Mouse (Mus musculus) spleen, postnatal 4 days (tissue): ENCODE measurements around the gene 2900011O08Rik.
"Not testable (repeated sequence)": the region's sequence is repeated elsewhere in the genome, so short reads cannot be mapped to it uniquely, and the experiment has no call there.

Experiments
- DNase-seq, 2 experiments: peaks; one replicate each; pipeline ENCODE4 v3.0.0; 2022; ENCODE audit warnings: low spot score in 2 of 2

The 2900011O08Rik gene

DNA sequence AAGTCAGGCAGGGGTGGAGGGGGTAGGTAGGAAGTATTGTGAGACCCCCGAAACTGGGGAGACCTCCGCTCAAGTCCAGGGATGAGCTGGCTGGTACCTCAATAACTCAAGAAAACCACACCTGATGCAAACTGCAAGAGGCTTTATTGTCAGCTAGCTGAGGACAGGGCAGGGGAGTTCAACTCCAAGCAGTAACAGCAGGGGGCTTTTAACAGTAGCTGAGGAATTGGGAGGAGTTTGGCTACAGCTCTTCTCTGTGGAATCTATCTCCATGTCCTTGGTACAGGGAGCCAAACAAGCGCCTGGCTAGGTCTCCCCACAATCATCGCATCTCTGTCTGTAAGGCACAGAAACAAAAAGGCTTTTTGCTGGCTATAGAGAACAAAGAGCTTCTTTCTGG is 80.2 kb downstream of the 2900011O08Rik start:
- DNase-seq, result not testable (repeated sequence)

DNA sequence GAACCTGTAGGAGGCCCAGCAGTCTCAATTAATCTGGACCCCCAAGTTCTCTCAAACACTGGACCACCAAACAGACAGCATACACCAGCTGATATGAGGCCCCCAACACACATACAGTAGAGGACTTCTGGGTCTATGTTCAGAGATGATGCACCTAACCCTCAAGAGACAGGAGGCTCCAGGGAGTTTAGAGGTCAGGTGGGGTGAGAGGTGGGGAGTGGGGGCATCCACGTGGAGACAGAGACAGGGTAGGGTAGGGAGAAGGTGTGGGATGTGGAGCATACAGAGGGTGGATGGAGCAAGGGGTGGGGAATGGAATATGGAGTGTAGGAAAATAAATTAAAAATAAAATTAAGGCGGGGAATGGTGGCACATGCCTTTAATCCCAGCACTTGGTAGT is 82.3 kb downstream of the 2900011O08Rik start:
- not testable (repeated sequence) for DNase-seq

DNA sequence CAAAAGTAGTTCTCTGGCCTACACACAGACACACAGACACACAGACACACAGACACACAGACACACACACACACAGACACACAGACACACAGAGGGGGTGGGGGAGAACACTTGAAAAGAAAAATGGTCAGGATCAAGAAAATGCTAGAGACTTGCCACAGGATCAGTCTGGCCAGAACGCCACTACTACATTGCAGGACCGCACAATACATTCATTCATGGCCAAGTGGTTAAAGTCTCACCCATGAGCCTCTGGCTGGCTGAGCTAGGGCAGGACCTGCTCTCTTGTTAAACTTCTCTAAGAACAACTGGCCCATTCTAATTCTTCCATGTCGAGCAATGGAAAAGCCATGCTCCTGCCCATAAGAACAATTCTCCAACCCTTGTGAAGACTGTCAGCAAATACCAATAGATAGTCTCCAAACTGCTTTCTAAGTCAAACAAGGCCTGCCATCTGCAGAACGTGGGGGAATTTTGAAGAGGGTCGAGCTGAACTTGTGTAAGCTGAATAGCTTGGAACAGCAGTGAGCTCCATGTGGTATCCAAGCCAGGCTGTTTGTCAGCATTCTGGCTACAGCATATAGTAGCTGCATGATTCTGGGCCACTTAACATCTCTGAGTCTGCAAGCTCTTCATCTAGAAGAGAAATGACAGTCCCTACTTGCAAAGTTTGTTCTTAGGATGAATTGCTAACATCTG is 84.2 kb downstream of the 2900011O08Rik start:
- DNase-seq, result no peak

DNA sequence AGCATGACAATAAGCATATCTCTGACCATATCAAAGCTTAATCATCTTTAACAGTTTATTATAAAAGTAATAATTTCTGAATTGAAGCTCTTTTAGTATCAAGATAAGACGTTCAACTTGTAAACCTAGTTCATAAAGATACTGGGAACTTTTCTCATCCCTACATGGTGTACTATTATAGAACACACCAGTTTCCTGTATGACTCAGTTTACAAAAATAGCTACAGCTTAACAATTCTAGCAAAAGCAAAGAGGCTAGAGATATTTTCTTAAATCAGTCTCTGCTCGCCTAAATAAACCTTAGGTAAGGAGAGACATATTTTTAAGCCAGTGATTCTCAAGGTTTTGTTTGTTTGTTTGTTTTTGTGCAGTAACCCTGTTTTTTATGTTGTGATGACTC is 96.5 kb downstream of the 2900011O08Rik start:
- no peak for DNase-seq

DNA sequence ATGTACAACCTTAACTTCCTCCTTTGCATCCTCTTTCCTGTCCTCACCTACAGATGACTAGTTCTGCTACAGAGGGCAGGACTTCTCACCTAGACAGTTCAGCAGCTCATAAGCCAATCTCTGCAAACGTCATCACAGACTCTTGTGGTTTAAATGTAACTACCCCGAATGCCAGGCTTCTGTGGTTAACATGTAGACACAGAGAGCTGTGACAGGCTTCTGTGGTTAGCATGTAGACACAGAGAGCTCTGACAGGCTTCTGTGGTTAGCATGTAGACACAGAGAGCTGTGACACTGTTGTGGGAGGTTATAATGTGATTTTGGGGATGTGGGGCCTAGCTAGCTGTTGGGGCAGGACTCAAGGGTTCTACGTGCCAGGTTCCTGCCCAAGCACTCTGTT is 101.8 kb downstream of the 2900011O08Rik start:
- no peak for DNase-seq

DNA sequence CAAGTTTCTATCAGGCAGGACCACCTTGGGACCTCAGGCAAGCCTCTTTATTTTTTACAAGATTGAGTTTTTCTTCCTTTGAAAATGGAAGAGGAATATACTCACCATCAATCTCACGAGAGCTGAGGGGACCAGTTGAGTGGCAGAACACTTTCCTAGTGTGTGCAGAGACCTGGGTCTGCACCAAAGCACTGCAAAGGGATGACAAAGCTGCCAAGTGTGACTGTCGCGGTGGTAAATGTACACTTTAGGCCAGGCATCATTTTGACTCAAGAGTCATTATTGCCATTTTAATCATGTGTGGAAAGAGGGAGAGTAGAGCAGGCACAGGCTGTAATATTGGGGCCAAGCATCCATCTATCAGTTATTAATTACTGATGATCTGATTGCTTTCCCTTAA is 102.9 kb downstream of the 2900011O08Rik start:
- no peak for DNase-seq

DNA sequence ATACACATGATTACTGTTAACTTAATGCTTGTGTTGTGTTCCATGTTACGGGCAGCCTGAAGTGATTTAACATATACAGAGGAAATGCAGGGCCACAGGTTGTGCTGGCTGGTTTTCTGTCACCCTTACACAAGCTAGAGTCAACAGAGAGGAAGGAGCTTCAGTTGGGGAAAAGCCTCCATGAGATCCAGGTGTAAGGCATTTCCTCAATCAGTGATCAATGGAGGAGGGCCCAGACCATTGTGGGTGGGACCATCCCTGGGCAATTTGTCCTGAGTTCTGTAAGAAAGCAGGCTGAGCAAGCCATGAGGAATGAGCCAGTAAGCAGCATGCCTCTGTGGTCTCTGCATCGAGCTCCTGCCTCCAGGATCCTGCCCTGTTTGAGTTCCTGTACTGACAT is 105.4 kb downstream of the 2900011O08Rik start:
- DNase-seq, result no peak

DNA sequence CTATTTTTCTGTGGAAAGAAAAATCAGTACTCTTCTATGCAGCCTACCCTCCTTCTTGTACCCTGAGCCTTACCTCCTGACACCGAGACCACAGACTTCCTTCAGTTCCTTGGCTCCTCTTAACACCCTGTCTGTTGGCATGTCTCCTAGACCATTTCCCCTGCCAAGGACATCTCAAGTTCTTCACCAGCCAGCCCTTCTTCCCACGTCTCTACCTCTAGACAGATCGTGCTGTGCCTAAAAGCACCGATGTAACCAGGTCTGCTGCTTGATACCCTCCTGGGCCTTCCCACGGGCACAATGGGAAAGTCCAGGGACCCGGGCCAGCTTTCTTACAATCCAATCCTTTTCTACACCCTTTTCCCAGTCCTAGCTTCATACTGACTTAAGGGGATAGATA is 119.5 kb downstream of the 2900011O08Rik start:
- no peak for DNase-seq

DNA sequence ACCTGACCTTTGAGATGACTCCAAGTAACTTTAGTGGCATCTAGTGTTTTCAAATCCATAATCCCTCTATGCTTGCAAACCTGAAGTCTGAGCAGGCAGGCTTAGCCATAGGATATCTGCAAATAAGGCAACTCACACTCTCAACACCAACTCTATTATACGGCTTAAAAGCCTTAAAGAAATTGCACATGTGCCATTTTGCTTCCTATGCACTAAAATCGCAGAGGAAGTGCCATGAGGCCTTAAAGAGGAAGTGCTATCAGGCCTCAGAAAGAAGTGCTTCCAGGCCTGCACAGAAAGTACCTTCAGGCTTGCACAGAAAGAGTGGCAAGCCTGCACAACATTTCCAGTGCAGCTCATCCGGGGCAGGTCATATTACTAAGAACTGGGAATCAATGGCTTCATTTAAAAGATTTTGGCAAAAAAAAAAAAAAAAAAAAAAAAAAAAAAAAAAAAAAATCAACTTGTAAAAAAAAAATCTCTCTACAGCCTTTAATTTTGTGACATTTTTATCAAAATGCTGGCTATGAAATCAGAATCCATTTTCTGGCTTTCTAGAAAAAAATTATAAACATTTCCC is 123.3 kb downstream of the 2900011O08Rik start:
- no peak for DNase-seq

DNA sequence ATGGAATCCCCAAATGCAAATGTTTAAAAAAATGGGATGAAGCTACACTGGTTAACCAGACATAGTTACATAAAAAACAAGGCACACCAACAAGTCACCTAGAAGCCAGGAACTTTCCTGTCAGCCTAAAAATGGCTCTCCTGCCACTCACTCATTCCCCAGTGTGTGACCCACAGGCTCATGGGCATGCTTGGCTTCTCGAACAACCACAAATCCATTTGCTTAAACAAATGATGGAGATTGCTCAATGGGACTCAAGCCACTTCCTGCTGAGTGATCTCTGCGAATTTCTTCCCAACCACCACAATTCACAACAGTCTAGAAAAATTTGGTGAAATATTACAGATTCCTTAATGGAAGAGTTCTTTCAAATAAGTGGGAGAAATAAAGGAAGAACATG is 124.5 kb downstream of the 2900011O08Rik start:
- no peak for DNase-seq

DNA sequence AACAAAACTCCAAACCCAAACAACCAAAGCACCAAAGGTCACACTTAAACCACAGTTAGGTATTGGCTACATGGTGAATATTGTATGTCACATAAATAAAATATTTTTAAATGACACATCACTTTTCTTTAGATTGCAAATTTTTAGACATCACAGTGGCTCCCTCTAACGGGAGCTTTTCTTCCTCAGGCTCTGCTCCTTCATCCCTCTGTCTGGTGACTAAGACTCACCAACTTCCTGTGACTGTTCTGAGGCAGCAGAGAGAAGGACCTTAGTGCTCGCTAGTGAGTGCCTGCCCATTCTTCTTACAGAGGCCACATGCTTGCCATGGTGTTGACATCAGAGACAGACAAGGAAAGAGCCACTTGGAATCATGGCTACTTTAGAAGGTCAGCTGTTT is 125.7 kb downstream of the 2900011O08Rik start:
- DNase-seq, result no peak

DNA sequence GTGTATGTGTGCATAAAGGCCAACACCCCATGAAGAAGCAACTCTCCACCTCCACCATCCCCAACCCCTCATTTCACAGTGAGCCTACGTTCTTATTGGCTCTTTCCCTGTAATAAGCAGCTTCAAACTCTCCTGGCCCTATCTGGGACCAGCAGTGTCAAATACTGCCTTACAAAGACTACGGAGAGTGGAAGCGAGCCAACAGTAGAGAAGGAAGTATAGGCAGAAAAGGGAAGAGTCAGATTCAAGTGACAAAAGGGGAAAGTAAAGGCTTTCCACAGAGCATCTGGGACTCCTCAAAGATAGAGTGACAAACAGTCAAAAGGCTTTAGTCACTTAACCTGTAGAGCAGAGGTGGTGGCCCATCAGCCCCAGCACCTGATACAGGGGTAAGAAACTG is 126.3 kb downstream of the 2900011O08Rik start:
- no peak for DNase-seq

DNA sequence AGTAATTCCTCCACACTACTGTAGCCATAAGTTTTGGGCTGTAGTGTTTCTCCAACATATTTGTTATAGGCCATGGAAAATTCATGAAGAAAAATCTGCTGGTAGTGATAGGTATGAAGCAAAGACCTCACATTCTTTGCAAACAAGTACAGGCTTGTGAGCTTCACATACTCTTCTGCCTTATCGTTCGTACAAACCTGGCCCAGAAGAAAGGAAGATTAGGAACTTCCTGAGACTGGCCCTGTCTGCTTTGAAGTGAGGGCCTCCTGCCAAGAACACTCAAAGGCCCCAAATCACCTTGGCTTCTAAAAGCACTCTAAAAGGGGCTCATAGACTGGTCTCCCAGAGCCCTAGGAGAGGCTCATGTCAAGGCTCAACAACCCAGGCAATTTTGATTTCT is 130.9 kb downstream of the 2900011O08Rik start:
- DNase-seq, result no peak

DNA sequence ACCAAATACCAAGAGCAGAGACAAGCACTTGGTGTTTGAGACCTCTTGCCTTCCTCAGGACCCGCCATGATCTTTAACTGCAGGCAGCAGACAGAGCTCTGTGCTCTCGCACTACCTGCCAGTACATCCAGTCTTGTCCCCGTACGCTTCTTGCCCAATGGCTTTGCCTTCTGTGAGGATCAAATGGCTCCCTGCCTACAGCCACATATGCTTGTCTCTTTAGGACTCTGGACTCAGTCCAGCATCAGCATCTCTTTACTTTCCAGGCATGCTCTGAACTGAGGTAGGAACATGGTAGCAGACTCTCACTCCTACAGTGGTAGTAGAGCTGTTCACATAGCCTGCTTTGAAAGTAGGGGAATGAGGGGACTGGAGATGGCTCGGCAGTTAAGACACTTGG is 134.5 kb downstream of the 2900011O08Rik start:
- DNase-seq, result no peak

DNA sequence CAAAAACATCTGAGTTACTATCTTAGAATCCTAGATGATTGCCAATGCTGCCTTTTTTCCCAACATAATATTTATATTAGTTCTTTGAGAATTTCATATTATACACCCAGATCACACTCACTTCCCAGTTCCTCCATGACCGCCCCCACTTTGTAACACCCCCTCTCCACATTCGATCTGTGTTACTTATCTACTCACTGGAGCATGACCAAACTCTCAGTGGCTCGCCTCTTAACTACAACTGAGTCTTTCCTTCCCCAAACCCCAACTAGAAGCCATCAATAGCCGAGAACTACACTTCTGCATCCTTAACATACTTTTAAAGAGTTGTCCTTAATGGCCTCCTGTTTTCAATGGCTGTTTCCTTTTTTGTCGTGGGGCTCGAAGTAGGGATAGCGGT is 135.2 kb downstream of the 2900011O08Rik start:
- no peak for DNase-seq

DNA sequence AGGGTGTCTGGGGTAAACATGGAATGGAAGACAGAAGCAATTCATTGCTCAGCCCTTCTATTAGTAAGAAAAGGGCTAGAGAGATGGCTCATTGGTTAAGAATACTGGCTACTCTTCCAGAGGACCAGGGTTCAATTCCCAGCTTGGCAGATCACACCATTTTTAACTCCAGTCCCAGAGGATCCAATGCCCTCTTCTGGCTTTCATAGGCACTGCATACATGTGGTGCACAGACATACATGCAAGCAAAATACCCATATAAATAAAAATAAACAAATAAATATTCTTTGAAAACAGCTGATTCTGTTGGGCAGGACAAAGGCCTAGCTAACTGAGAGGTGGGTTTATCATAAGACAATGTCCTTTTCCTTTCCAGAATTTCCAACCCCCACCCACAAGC is 136.2 kb downstream of the 2900011O08Rik start:
- DNase-seq, result no peak

DNA sequence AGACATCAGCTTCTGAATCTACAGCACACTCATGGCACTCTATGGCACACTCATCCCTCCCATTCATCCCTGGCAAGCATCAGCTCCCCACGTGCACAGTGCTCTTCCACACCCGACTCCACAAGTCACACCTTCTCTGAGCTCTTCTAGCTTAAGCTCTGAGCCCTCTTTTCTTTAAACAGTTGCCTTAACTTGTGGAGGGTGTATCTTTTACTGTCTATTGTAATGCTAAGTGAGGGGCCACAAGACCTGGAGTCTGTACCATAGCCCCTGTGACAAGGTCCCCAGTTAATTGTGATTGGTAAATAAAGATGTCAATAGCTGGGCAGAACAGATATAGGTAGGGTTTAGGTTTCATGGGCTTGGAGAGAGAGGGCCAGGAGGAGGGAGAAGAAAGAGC is 137.5 kb downstream of the 2900011O08Rik start:
- no peak for DNase-seq

DNA sequence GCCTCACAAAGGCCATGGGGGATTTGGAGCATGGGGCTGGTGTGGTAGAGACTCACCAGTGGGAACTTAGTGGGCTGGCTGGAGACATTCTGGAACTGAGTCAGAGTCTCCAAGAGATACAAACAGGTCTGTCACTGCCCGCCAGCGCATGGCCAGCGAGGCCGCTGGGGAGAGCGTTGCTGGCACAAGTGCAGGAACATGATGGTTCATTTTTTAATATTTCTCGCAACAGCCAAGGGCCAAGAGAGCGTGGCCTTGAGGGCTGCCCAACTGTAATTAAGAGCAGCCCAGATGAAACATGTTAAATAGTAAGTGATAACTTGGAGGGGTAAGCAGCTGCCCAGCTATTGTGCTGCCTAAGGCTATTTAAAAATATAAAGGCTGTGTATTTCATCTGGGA is 138.3 kb downstream of the 2900011O08Rik start:
- no peak for DNase-seq

DNA sequence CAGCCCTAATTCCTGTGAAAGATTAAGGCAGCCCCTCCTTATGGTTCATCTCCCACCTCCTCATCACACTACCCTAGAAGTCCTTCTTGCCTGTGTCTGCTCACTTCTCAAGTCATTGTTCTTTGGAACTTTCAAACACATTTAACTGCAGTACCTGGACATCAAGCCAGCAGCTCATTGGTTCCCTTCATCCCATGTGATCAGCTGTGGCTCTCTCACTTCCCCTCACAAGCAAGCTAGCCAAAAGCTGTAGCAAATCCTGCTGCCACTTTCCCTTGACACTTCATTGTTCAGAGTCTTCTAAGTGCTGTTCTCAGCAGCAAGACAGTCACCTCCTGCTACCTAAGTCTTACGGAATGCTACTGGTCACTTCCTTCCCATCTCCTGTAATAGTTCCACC is 138.8 kb downstream of the 2900011O08Rik start:
- no peak for DNase-seq

DNA sequence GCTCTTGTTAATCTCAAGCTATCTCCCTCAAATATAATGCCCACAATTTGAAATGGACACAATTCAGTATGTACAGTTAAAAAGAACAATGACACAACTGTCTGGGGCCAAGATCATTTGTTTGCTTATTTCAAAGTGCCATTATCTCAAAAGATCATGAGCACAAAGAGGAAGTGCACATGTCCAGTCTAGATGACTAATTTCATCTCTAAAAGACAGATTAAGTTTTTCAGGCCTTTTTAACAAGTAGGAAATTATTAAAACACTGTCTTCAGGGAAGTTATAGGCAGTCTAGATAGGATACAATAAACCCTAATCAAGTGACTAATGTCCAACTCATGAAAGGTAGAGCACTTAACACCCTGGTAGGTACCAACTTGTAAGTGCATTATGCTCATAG is 142.6 kb downstream of the 2900011O08Rik start:
- DNase-seq, result no peak

DNA sequence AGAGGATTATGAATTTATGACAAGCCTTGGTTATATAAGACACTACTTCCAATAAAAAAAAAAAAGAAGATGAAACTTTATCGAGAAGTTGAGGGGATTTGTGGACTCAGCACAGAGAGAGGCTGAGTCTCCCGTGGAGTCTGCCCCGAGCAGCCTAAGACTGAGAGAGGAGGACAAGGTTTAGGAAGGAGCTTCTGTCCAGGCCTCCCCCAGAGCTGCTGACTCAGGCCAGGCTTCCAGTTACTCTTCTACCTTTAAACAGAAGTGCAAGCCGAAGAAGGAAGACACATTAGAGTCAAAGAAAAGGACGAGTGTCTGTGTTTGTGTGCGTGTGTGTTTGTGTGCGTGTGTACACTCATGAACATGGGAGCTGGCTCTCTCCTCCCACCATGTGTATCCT is 144.4 kb downstream of the 2900011O08Rik start:
- no peak for DNase-seq

DNA sequence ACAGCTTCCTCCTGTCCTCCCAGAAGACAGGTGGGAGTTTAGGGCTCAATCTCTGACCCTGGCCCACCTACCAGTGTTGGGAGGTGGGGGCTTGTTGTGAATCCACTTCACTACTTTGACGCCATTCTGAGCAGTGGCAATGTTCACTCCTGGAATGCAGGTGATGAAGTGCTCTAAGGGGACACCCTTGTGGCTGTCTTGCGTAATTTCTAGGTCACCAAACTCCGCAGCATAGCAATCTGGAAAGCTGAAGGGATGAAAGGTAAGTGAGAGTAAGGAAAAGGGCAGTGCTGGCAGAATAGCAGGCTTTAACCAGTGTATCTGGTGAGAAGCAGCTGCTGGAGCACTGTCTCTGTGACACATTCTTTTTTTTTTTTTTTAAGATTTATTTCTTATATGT is 145.0 kb downstream of the 2900011O08Rik start:
- no peak for DNase-seq

DNA sequence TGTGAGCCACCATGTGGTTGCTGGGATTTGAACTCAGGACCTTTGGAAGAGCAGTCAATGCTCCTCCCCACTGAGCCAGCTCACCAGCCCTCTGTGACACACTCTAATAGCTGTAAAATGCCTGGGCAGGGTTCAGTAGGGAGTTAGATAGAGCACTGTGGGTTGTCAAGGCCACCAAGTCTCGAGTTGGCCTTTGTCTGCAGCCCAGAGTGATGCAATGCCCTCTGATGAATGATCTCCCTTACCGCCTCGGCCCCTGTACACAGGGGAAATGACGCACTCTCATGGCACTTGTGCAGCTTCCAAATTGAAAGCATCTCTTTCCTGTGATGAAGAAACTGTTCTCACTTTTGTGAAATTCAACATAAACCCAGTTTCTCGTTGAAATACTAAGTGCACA is 145.4 kb downstream of the 2900011O08Rik start:
- no peak for DNase-seq

DNA sequence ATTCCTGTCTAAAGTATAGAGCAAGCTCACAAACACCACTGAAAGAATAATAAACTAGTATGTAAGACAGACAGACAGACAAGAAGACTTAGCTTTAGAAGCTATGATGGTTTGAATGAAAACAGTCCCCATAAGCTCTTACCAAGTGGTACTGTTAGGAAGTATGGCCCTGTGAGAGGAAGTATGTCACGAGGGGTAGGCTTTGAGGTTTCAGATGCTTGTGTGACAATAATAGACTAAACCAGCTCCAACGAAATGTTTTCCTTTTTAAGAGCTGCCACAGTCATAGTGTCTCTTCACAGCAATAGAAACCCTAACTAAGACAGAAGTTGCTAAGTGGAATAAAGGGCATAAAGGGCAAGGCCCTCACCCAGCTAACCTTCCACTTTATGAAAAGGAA is 148.6 kb downstream of the 2900011O08Rik start:
- DNase-seq, result no peak
